Mouse (Mus musculus) ES-E14 (cell line): Measurements from ENCODE around the gene Mgat4a.

Source experiments
- CHD2 ChIP-seq: IDR thresholded peaks from 2 replicates; pipeline ENCODE4 v1.6.1; 2014; ENCODE audit warnings: mild to moderate bottlenecking, low read depth, low read length, inconsistent platforms
- MAFK ChIP-seq: IDR thresholded peaks from 2 replicates; pipeline ENCODE4 v1.6.1; 2014; ENCODE audit warnings: mild to moderate bottlenecking, low read depth, low read length, inconsistent platforms; ENCODE audit not compliant: insufficient read depth
- ZC3H11A ChIP-seq: IDR thresholded peaks from 2 replicates; pipeline ENCODE4 v1.6.1; 2012; ENCODE audit warnings: low read depth, mild to moderate bottlenecking, inconsistent platforms, low read length, borderline replicate concordance
- ZNF384 ChIP-seq: IDR thresholded peaks from 2 replicates; pipeline ENCODE4 v1.6.1; 2012; ENCODE audit warnings: low read depth, low read length, inconsistent platforms

DNA sequence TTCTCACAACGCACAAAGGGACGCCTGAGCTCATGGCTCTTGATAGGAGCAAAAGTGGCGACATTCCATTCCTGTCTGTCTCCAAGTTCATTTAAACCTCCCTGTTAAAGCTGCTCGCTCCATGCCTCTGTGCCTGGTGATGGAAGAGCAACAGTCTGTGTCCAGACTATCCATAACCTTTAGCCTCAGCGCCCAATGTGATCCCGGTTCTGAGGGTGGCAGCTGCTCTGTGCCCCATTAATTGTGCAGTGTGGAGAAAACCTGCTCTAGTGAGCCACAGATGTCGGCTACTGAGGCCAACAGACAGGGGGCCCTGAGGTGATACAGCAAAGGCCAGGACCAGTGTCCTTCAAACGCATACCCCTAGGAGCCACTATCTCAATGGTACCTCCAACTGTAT, 141.1 kb downstream of the Mgat4a start:
- TF ChIP-seq CHD2 (no peak), ZNF384 (no peak), ZC3H11A (no peak), MAFK (no peak)
